Mouse (Mus musculus) monocyte, adult 5-6 weeks (primary cell): ENCODE measurements around the gene Gm13304. TPM values are rescaled to one million over a fixed set of nuclear protein-coding genes. Genes with fewer than 3 reads are reported as not detected.
"Not testable (repeated sequence)": the region's sequence is repeated elsewhere in the genome, so short reads cannot be mapped to it uniquely, and the experiment has no call there.

Source experiments
- ATAC-seq: fragments of 153-309, 156-312 bp; replicated peaks from 2 replicates; pipeline ENCODE4 v1.8.0; 2017; ENCODE audit warnings: mild to moderate bottlenecking; ENCODE audit not compliant: low TSS enrichment, insufficient number of reproducible peaks, severe bottlenecking, poor library complexity, low FRiP score
- total RNA-seq: library from RNA; stranded (forward); fragments of 200-1000, 200-491, 200-594 nt; gene quantifications from 3 replicates; pipeline ENCODE4 v1.2.3, GENCODE M21; 2017

Gm13304 gene
- not detected in 3 replicates for total RNA-seq

GRCm38 (mm10) chr4:42114517-42114916 is at the start of gene Gm13304:
Gene Gm13304 (plus strand): TSS chr4:42114817.
- not testable (repeated sequence) for ATAC-seq

GRCm38 (mm10) chr4:42090907-42091306 is 23.7 kb upstream of the Gm13304 start, which contains the start of gene Gm3893:
Gene Gm3893 (plus strand): TSS chr4:42091207.
- not testable (repeated sequence) for ATAC-seq

- ATAC-seq, result not testable (repeated sequence)
Observed at GRCm38 (mm10) chr4:42153136-42153535, 38.5 kb downstream of the Gm13304 start, which contains the start of gene Gm13306. Gene Gm13306 (plus strand): TSS chr4:42153436.

Other genes starting within 250 kb of the Gm13304 start
- gene Gm21541, start 211.2 kb upstream of the Gm13304 start, total RNA-seq, result not detected in 3 replicates
- gene Gm20878, start 173.2 kb upstream of the Gm13304 start, total RNA-seq, result not detected in 3 replicates
- not detected in 3 replicates for gene Fam205a4, start 148.8 kb upstream of the Gm13304 start, total RNA-seq
- gene Gm21093, start 80.1 kb upstream of the Gm13304 start, total RNA-seq, result not detected in 3 replicates
- not detected in 3 replicates for gene Gm3893, start 23.6 kb upstream of the Gm13304 start, total RNA-seq
- not detected in 3 replicates for gene Gm13306, start 38.6 kb downstream of the Gm13304 start, total RNA-seq
- 0.32 TPM in 1 of 3 replicates, not detected in the others for gene Gm13305, start 53.8 kb downstream of the Gm13304 start, total RNA-seq
- gene Gm10600, start 125.8 kb downstream of the Gm13304 start, total RNA-seq, result not detected in 3 replicates
- not detected in 3 replicates for gene Ccl21b, start 140.9 kb downstream of the Gm13304 start, total RNA-seq
- not detected in 3 replicates for gene Gm21953, start 179.4 kb downstream of the Gm13304 start, total RNA-seq
- not detected in 3 replicates for gene Fam205a3, start 203.5 kb downstream of the Gm13304 start, total RNA-seq